Mouse (Mus musculus): ENCODE measurements around the gene Slc9a7. TPM values are rescaled to one million over a fixed set of nuclear protein-coding genes. Genes with fewer than 3 reads are reported as not detected.
A peak's percentile ranks its signal among the peaks of the same experiment; 100 is the strongest.

The Slc9a7 gene
- total and polyA plus RNA-seq, 3 experiments, result 20.7 to 26.0 (median 21.6) TPM

GRCm38 (mm10) chrX:20160301-20160700 lies 131.3 kb downstream of the Slc9a7 start:
- Histone ChIP-seq H3K27me3 (replicated peaks) (no peaks in the 10 kb centered on the region), H3K4me3 (replicated peaks in 1 of 3; ENCODE audit: low read depth in 2 of 3, low read length in 2 of 3, poor library complexity in 1 of 3) (no peak overlapping the region), H3K9ac (ENCODE audit: insufficient read depth, low read depth) (no peak overlapping the region), H3K79me2 (replicated peaks; ENCODE audit: control insufficient read depth, extremely low read depth, insufficient read depth, poor library complexity, severe bottlenecking) (no peaks in the 10 kb centered on the region), H3K36me3 (replicated peaks in 1 of 2; ENCODE audit: control insufficient read depth in 1 of 2, insufficient read depth in 1 of 2, low read length in 1 of 2) (peaks cover 6 to 20% of the 10 kb centered on the region in 2 experiments), H3K27ac (ENCODE audit: insufficient read depth, low read depth) (no peak overlapping the region), H3K9me3 (replicated peaks; ENCODE audit: low read length) (no peaks in the 10 kb centered on the region), H3K4me1 (ENCODE audit: control insufficient read depth in 1 of 2, insufficient read depth in 2 of 2) (peaks cover 0 to 22% of the 10 kb centered on the region in 2 experiments; a peak in 2 of 4 replicates), H3K4me2 (ENCODE audit: insufficient read depth, low read depth, poor library complexity, severe bottlenecking) (no peak overlapping the region)
- TF ChIP-seq PAX5 (IDR thresholded peaks at IDR 0.05; ENCODE audit: low read length) (no peak), E2F4 (IDR thresholded peaks at IDR 0.05; ENCODE audit: insufficient replicate concordance, low read depth, low read length) (no peak), KAT2A (IDR thresholded peaks at IDR 0.05; ENCODE audit: insufficient replicate concordance, low read length) (no peak), JUN (IDR thresholded peaks at IDR 0.05; ENCODE audit: insufficient read depth, low read depth, low read length) (no peak), ETS1 (conservative IDR thresholded peaks at IDR 0.05; ENCODE audit: low read depth, low read length) (no peak), MYC (IDR thresholded peaks at IDR 0.05; ENCODE audit: low read depth, low read length) (no peak), POLR2A (IDR thresholded peaks at IDR 0.05; ENCODE audit: low read depth, low read length) (no peak), POLR2AphosphoS2 (IDR thresholded peaks at IDR 0.05; ENCODE audit: low read depth, low read length) (no peak), USF2 (conservative IDR thresholded peaks at IDR 0.05; ENCODE audit: low read depth, low read length) (no peak), ZKSCAN1 (IDR thresholded peaks at IDR 0.05; ENCODE audit: borderline replicate concordance, low read depth, low read length) (no peak), CHD1 (IDR thresholded peaks at IDR 0.05; ENCODE audit: low read depth, low read length) (no peak), USF1 (IDR thresholded peaks at IDR 0.05; ENCODE audit: low read depth, low read length) (no peak), GABPA (IDR thresholded peaks at IDR 0.05; ENCODE audit: insufficient replicate concordance, low read depth, low read length) (no peak), TBP (conservative IDR thresholded peaks at IDR 0.05; ENCODE audit: low read depth, low read length) (no peak), CTCF (conservative IDR thresholded peaks at IDR 0.05 in 1 of 2, IDR thresholded peaks at IDR 0.05 in 1 of 2; ENCODE audit: low read depth in 2 of 2, low read length in 2 of 2) (no peak), UBTF (IDR thresholded peaks at IDR 0.05; ENCODE audit: low read depth, low read length) (no peak), SIN3A (IDR thresholded peaks at IDR 0.05; ENCODE audit: low read length) (no peak), MAX (IDR thresholded peaks at IDR 0.05; ENCODE audit: low read length) (no peak), ZNF384 (IDR thresholded peaks at IDR 0.05; ENCODE audit: low read depth, low read length) (no peak), NRF1 (IDR thresholded peaks at IDR 0.05; ENCODE audit: low read depth, low read length) (no peak)
- dilution Hi-C loops (cut with MboI; ENCODE audit: extremely low pct_ligation_motif_present, extremely low pct_unique_long_range_greater_than_20kb, low sequenced_read_pairs), result no loop called here
- no peak for DNase-seq (ENCODE audit: extremely low read depth)
- in situ Hi-C loops (cut with MboI; ENCODE audit: low pct_ligation_motif_present, low pct_unique_long_range_greater_than_20kb, low sequenced_read_pairs), result loop anchor here (25.0 kb wide), 2 partner anchors 177 to 402 kb away; no protein-coding TSS in a partner anchor

- TF ChIP-seq NRF1 (IDR thresholded peaks at IDR 0.05; ENCODE audit: low read depth, low read length) (no peak), TBP (conservative IDR thresholded peaks at IDR 0.05; ENCODE audit: low read depth, low read length) (no peak), POLR2A (IDR thresholded peaks at IDR 0.05; ENCODE audit: low read depth, low read length) (no peak), MXI1 (IDR thresholded peaks at IDR 0.05; ENCODE audit: low read depth, low read length) (no peak), NELFE (IDR thresholded peaks at IDR 0.05; ENCODE audit: low read depth, low read length) (no peak), ZMIZ1 (IDR thresholded peaks at IDR 0.05; ENCODE audit: low read depth, low read length) (no peak), ETS1 (conservative IDR thresholded peaks at IDR 0.05; ENCODE audit: low read depth, low read length) (no peak), GABPA (IDR thresholded peaks at IDR 0.05; ENCODE audit: insufficient replicate concordance, low read depth, low read length) (no peak), ZKSCAN1 (IDR thresholded peaks at IDR 0.05; ENCODE audit: borderline replicate concordance, low read depth, low read length) (no peak), RAD21 (IDR thresholded peaks at IDR 0.05; ENCODE audit: low read depth, low read length) (peak; percentile 59), MEF2A (IDR thresholded peaks at IDR 0.05; ENCODE audit: borderline replicate concordance, low read depth, low read length) (no peak), RCOR1 (conservative IDR thresholded peaks at IDR 0.05; ENCODE audit: low read depth, low read length) (no peak), ZC3H11A (IDR thresholded peaks at IDR 0.05; ENCODE audit: low read depth, low read length) (no peak), KAT2A (IDR thresholded peaks at IDR 0.05; ENCODE audit: insufficient replicate concordance, low read length) (no peak), SMC3 (IDR thresholded peaks at IDR 0.05; ENCODE audit: low read depth, low read length) (peak; percentile 59), USF2 (conservative IDR thresholded peaks at IDR 0.05; ENCODE audit: low read depth, low read length) (no peak), CTCF (conservative IDR thresholded peaks at IDR 0.05 in 1 of 2, IDR thresholded peaks at IDR 0.05 in 1 of 2; ENCODE audit: low read depth in 2 of 2, low read length in 2 of 2) (peak; percentile 30 to 66; a peak in 3 of 4 replicates), CHD1 (IDR thresholded peaks at IDR 0.05; ENCODE audit: low read depth, low read length) (no peak), MAX (IDR thresholded peaks at IDR 0.05; ENCODE audit: low read length) (no peak)
- peaks cover 6 to 17% of the 10 kb centered on the region in 2 experiments for H3K36me3 ChIP-seq (replicated peaks in 1 of 2; ENCODE audit: control insufficient read depth in 1 of 2, insufficient read depth in 1 of 2, low read length in 1 of 2)
- peaks cover 0 to 6% of the 10 kb centered on the region in 2 experiments; a peak in 1 of 4 replicates for H3K4me1 ChIP-seq (ENCODE audit: control insufficient read depth in 1 of 2, insufficient read depth in 2 of 2)
- in situ Hi-C loops (cut with MboI; ENCODE audit: low pct_ligation_motif_present, low pct_unique_long_range_greater_than_20kb, low sequenced_read_pairs) (loop anchor here (25.0 kb wide), 2 partner anchors 180 to 405 kb away; no protein-coding TSS in a partner anchor), dilution Hi-C loops (cut with MboI; ENCODE audit: extremely low pct_ligation_motif_present, extremely low pct_unique_long_range_greater_than_20kb, low sequenced_read_pairs) (no loop called here)
- no peaks in the 10 kb centered on the region for H3K9me3 ChIP-seq (replicated peaks; ENCODE audit: low read length)
- H3K27me3 ChIP-seq (replicated peaks), result no peaks in the 10 kb centered on the region
- H3K79me2 ChIP-seq (replicated peaks; ENCODE audit: control insufficient read depth, extremely low read depth, insufficient read depth, poor library complexity, severe bottlenecking), result no peaks in the 10 kb centered on the region
- H3K4me2 ChIP-seq (ENCODE audit: insufficient read depth, low read depth, poor library complexity, severe bottlenecking), result no peak overlapping the region
- H3K27ac ChIP-seq (ENCODE audit: insufficient read depth, low read depth), result no peak overlapping the region
- DNase-seq (ENCODE audit: extremely low read depth), result peak; percentile 31
- no peak overlapping the region for H3K4me3 ChIP-seq (replicated peaks in 1 of 3; ENCODE audit: low read depth in 2 of 3, low read length in 2 of 3, poor library complexity in 1 of 3)
- H3K9ac ChIP-seq (ENCODE audit: insufficient read depth, low read depth), result no peak overlapping the region
Measured at GRCm38 (mm10) chrX:20157519-20157918, 134.1 kb downstream of the Slc9a7 start.
